21 mouse cellular contexts compared by ENCODE assay signal in the genomic region with DNA sequence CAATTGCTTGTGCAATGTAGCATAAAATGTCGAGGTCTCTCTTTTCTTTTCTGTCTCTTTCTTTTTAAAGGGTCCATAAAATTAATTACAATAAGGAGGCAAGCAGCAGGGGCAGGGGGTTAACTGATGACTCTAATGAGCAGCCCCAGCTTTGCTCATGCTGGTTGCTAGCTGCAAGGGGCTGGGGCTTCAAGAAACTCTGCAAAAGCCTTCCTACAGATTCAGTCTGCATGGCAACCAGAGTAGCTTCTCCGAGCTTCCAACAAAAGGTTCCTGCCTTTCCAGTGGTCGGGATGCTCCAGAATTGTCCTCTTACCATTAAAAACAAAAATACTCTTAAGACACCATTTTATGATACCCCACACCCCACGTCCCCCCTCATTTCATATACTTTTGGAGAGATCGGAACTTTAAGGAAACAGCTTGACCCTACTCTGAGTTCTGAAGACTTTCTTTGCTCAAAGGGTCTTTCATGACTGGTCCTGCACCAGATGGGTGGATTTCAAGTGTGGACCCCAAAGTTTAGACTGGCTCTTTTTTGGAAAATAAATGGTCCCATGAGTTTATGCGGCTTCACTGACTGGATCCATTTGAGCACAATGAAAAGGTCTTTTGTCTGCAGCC.
A peak's percentile ranks its signal among the peaks of the same experiment; 100 is the strongest.
DNase-seq lines count a peak whose midpoint lies in the region; ATAC-seq and TF ChIP-seq lines count a peak whose summit lies in the region.
"Had no signal": no experiment of that assay in that cellular context is flagged by ENCODE, and none has a peak within 500 bp of the region (broad histone marks: within the 10 kb centered on the region; RNA-seq: fewer than 3 reads in every experiment).

No protein-coding gene starts in this region.

- no peaks in the 10 kb centered on the region for H3K9me3 ChIP-seq in forebrain, embryonic 10.5 days
- H3K9me3 ChIP-seq in forebrain, embryonic 15.5 days: no peaks in the 10 kb centered on the region
- no peaks in the 10 kb centered on the region for H3K9me3 ChIP-seq in hindbrain, embryonic 10.5 days
- H3K9me3 ChIP-seq in midbrain, postnatal 0 days (ENCODE audit: low read length): no peaks in the 10 kb centered on the region
- H3K9me3 ChIP-seq: embryonic facial prominence, embryonic 13.5 days; liver, embryonic 12.5 days had no signal

- peak; percentile 27 for DNase-seq in forebrain, embryonic 10.5 days (ENCODE audit: extremely low spot score, low spot score)
- peak; percentile 44 for DNase-seq in embryo, embryonic 11 days
- DNase-seq in hindbrain, embryonic 10.5 days (ENCODE audit: low spot score): peak; percentile 18
- DNase-seq in midbrain, postnatal 0 days (ENCODE audit: low spot score): peak; percentile 5
- no peak for DNase-seq in ovary, postnatal 10 days (ENCODE audit: low spot score)
- DNase-seq in gastrocnemius, postnatal 14 days: no peak
- no peak for DNase-seq in left cerebral cortex, postnatal 36 days (ENCODE audit: low spot score in 2 of 2)
- DNase-seq: adrenal gland, adult 8-10 months; cerebellum, adult 11-12 months; cerebellum, postnatal 36 days; gastrocnemius, postnatal 10 days; heart, postnatal 10 days; lung, postnatal 4 days; spleen, adult 18-20 months; thymus, adult 2 months had no signal

- peaks cover 15% of the 10 kb centered on the region for H3K4me1 ChIP-seq in forebrain, embryonic 10.5 days
- peaks cover 8% of the 10 kb centered on the region; the same call in 1 of the 2 replicates for H3K4me1 ChIP-seq in forebrain, embryonic 15.5 days
- peaks cover 21% of the 10 kb centered on the region for H3K4me1 ChIP-seq in hindbrain, embryonic 10.5 days (replicated peaks)
- no peaks in the 10 kb centered on the region for H3K4me1 ChIP-seq in midbrain, postnatal 0 days (ENCODE audit: insufficient read depth, low read length)
- H3K4me1 ChIP-seq: liver, embryonic 12.5 days had no signal

- H3K27ac ChIP-seq in forebrain, embryonic 10.5 days: no peak overlapping the region
- no peak overlapping the region for H3K27ac ChIP-seq in forebrain, embryonic 15.5 days (replicated peaks)
- no peak overlapping the region for H3K27ac ChIP-seq in hindbrain, embryonic 10.5 days
- no peak overlapping the region for H3K27ac ChIP-seq in midbrain, postnatal 0 days (ENCODE audit: low read depth, low read length)
- H3K27ac ChIP-seq: embryonic facial prominence, embryonic 13.5 days; layer of hippocampus, adult 2 months; liver, embryonic 12.5 days had no signal

- H3K4me3 ChIP-seq in forebrain, embryonic 10.5 days: no peak overlapping the region
- H3K4me3 ChIP-seq in forebrain, embryonic 15.5 days: no peak overlapping the region
- H3K4me3 ChIP-seq in hindbrain, embryonic 10.5 days: no peak overlapping the region
- no peak overlapping the region for H3K4me3 ChIP-seq in midbrain, postnatal 0 days (ENCODE audit: low read depth, low read length)
- H3K4me3 ChIP-seq: embryonic facial prominence, embryonic 13.5 days; layer of hippocampus, adult 2 months; liver, embryonic 12.5 days had no signal

- peaks cover 100% of the 10 kb centered on the region for H3K27me3 ChIP-seq in forebrain, embryonic 10.5 days (ENCODE audit: poor library complexity, severe bottlenecking)
- H3K27me3 ChIP-seq in forebrain, embryonic 15.5 days: peaks cover 90% of the 10 kb centered on the region
- H3K27me3 ChIP-seq in hindbrain, embryonic 10.5 days (ENCODE audit: insufficient read depth, poor library complexity, severe bottlenecking): peaks cover 80% of the 10 kb centered on the region
- no peaks in the 10 kb centered on the region for H3K27me3 ChIP-seq in midbrain, postnatal 0 days (ENCODE audit: insufficient read depth, low read length)
- H3K27me3 ChIP-seq: CH12.LX; liver, embryonic 12.5 days had no signal

- WGBS in forebrain, embryonic 10.5 days: 33% methylated on average over 6 of the region's 6 CpGs
- 23% methylated on average over 6 of the region's 6 CpGs for WGBS in forebrain, embryonic 15.5 days
- 31% methylated on average over 6 of the region's 6 CpGs for WGBS in hindbrain, embryonic 10.5 days
- 32% methylated on average over 6 of the region's 6 CpGs for whole genome bisulfite sequencing in midbrain, postnatal 0 days

- no peak for TF ChIP-seq CTCF in midbrain, postnatal 0 days (IDR thresholded peaks at IDR 0.05)

- no peak overlapping the region for H3K9ac ChIP-seq in forebrain, embryonic 15.5 days (replicated peaks)
- no peak overlapping the region for H3K9ac ChIP-seq in midbrain, postnatal 0 days (replicated peaks; ENCODE audit: low read length, poor library complexity, severe bottlenecking)
- H3K9ac ChIP-seq: embryonic facial prominence, embryonic 13.5 days; liver, embryonic 12.5 days; lung, embryonic 14.5 days had no signal

- no peak for ATAC-seq in forebrain, embryonic 15.5 days (replicated peaks)
- ATAC-seq in midbrain, postnatal 0 days (ENCODE audit: low FRiP score): no peak
- ATAC-seq: liver, embryonic 12.5 days had no signal

- intact Hi-C loops in gastrocnemius, postnatal 14 days (cut with DNase I; ENCODE audit: low total_unique reads): loop anchor here (10.0 kb wide), 1 partner anchor 457 kb away; no protein-coding TSS in a partner anchor
- intact Hi-C loops in left cerebral cortex, postnatal 36 days (cut with DNase I): no loop called here

- H3K4me2 ChIP-seq in forebrain, embryonic 15.5 days (replicated peaks): no peak overlapping the region
- no peak overlapping the region for H3K4me2 ChIP-seq in midbrain, postnatal 0 days (ENCODE audit: low read depth, low read length, poor library complexity, severe bottlenecking)
- H3K4me2 ChIP-seq: embryonic facial prominence, embryonic 13.5 days; liver, embryonic 12.5 days; lung, embryonic 14.5 days had no signal

- H3K36me3 ChIP-seq in forebrain, embryonic 10.5 days (replicated peaks): no peaks in the 10 kb centered on the region
- no peaks in the 10 kb centered on the region for H3K36me3 ChIP-seq in forebrain, embryonic 15.5 days
- no peaks in the 10 kb centered on the region for H3K36me3 ChIP-seq in hindbrain, embryonic 10.5 days
- no peaks in the 10 kb centered on the region for H3K36me3 ChIP-seq in midbrain, postnatal 0 days (ENCODE audit: insufficient read depth, low read length)
- H3K36me3 ChIP-seq: embryonic facial prominence, embryonic 13.5 days; liver, embryonic 12.5 days had no signal

Comparison
In these comparisons a context has a peak if more than half of its experiments do, and no peak if none do; other contexts are left out.
1. DNase-seq: peak in forebrain, embryonic 10.5 days (single experiment), embryo, embryonic 11 days (single experiment), hindbrain, embryonic 10.5 days (single experiment) and midbrain, postnatal 0 days (single experiment); none in ovary, postnatal 10 days (single experiment), gastrocnemius, postnatal 14 days (single experiment) and left cerebral cortex, postnatal 36 days (0 of 2).